Mouse (Mus musculus): ENCODE measurements around the gene Crkl.

The Crkl gene

DNA sequence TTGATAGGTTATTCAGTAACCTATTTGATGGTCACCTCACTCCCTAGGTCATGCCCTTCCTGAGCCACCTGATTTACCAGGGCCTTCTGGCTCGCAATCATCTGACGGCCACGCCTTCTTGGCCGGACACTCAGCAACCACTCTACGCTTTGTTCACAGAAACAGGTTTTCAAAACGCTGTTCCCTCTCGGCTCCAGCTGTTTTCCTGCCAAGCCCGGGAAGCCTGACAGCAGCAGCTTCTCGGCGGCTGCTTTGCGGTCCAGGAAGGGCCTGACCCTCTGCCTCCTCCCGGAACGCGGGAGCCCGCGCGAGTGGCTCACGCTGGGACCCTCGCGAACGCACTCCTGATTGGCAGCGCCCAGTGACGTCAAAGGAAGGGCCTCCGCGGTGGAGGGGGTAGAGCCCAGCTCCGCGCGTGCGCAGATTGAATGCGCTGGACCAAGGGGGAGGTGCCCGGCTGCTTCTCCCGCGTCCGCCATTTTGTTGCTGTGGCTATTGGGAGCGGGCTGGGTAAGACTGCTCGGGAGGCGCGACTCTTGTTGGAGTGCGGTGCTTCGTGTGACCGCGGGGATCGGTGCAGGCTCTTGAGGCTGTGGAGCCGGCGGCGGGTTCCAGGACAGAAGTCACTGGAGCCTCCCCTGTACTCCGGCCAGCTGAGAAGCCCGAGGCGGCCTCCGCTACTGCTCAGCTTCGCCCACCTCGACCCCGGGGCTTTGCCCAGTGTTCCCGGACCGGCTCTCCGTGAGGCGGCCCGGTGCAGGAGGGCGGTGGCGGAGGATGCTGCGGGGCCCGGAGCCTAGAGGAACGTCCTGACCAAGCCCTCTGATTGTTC, at the start of gene Crkl:
Crkl (plus strand) TSS at position 447 of the 832 bp plus-strand sequence.
- peak; percentile 94 to 97 for DNase-seq (ENCODE audit: low spot score in 2 of 2)

- DNase-seq (ENCODE audit: low spot score in 2 of 2): peak in 1 of 2 experiments; percentile 58
These were observed 48.9 kb upstream of the Crkl start for GRCm38 (mm10) chr16:17402855-17403254.

DNA sequence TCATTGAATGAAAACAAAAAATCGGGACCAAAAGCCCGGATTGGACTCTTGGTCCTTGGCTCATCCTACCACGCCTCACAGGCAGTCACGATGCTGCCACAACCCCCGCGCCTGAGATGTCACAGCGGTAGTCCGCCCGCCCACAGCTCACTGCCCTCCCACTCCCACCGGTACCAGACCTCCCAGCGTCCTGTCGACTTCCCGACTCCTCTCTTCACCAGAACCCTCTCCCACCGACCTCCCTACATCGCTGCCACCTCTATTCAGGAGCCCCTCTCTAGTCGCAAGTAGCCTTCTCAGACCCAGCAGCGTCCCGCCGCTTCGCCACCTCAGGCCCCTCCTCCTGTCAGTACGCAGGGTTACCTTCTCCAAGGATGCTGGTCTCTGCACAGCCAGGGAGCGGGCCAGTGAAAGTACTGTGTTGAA, 46.5 kb upstream of the Crkl start:
- no peak for DNase-seq (ENCODE audit: low spot score in 2 of 2)

DNA sequence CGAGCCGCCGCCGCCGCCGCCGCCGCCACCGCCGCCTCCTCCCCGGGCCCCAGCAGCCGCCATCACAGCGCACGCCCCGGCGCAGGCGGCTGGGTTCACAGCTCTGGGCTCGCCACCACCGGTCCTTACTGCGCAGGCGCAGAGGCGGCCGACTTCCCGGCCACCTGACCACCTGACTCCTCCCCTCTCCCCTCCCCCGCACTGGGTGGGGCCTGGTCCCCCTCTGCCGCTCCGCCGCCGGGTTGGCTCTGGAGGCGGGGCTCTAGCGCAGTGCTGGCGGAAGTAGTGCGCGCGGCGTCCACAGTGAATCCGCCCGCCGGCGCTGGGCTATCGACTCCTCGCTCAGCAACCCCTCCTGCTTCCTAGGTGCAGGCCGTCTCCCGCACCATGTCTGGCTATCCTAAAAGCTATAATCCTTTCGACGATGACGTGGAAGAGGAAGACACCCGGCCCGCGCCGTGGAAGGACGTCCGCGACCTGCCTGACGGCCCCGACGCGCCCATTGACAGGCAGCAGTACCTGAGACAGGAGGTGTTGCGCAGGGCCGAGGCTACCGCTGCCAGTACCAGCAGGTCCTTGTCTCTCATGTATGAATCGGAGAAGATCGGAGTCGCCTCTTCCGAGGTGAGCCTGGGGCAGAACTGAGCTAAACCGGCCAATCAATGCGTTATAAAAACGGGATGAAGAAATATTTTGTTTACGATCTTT, 45.9 kb upstream of the Crkl start, which contains the start of the genes Snap29 and Pi4ka:
Snap29 (plus strand) TSS at position 251 of the 708 bp plus-strand sequence.
Pi4ka (minus strand) TSS at position 579 of the 708 bp plus-strand sequence.
- peak; percentile 100 for DNase-seq (ENCODE audit: low spot score in 2 of 2)

DNA sequence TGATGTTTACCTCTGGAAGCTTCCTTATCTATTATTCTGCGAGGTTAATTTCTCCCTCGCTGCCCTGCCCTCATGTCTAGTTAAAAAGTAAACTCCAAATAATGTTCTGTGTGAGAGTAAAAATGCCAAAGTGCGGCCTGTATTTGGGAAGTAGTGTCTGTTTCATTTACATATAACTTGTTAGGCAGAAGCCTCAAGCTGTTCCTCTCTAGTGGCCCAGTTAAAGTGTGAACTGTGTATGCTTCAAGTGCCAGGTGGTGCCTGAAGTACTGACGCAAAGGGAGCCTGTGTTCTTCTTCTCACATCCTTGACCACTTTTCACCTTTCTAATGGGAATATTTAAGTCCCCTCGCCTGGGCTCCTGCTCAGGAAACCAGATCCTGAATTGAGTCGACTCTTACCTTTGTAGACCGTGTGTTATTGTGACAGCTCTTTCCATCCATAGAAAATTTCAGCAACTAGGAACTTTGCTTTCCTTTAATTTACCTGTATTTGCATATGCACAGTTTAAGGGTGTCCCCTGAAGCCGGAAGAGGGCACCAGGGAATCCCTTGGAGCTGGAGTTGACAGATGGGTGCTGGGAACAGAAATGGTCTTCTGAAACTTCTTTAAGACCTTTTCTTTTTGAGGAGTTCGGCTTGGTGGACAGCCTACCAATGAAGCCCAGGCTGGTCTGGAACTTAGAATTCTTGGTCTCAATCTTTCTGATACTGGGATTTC, 45.1 kb upstream of the Crkl start:
- no peak for DNase-seq (ENCODE audit: low spot score in 2 of 2)

- peak in 1 of 2 experiments; percentile 26 for DNase-seq (ENCODE audit: low spot score in 2 of 2)
These were observed 42.7 kb upstream of the Crkl start for GRCm38 (mm10) chr16:17409046-17409445.

DNA sequence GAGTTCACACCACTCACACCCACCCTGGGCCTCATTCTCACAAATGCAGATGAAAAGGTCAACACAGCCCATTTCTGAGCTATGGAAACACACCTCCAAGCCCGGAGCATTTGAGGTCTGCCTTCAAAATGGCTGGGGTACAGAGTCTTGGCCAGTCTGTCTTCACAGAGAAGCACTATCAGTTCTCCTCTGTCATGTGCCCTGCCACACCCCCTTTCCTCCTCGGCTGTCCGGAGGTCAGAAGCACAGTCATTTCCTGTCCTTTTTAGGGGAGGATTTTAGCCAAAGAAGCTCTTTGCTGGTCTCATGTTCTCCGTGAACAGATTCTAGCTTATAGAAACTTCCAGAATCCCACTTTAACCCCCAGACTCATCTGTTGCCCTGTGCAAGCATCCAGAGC, 41.6 kb upstream of the Crkl start:
- DNase-seq (ENCODE audit: low spot score in 2 of 2): no peak

GRCm38 (mm10) chr16:17423021-17423420, 28.8 kb upstream of the Crkl start:
- DNase-seq (ENCODE audit: low spot score in 2 of 2): no peak

- DNase-seq (ENCODE audit: low spot score in 2 of 2): no peak
These were observed 19.2 kb upstream of the Crkl start for GRCm38 (mm10) chr16:17432576-17432975.

DNA sequence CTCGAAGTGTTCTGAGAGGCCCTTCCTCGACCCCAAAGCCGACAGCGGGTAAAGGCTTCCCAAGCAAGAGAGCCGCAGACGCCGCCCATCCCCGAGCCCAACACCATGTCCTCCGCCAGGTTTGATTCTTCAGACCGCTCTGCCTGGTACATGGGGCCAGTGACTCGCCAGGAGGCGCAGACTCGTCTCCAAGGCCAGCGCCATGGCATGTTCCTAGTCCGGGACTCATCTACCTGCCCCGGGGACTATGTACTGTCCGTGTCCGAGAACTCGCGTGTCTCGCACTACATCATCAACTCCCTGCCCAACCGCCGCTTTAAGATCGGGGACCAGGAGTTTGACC, 557 bp downstream of the Crkl start:
- DNase-seq (ENCODE audit: low spot score in 2 of 2): peak; percentile 28 to 36

- DNase-seq (ENCODE audit: low spot score in 2 of 2): no peak
These were observed 5.1 kb downstream of the Crkl start for GRCm38 (mm10) chr16:17456901-17457300.

DNA sequence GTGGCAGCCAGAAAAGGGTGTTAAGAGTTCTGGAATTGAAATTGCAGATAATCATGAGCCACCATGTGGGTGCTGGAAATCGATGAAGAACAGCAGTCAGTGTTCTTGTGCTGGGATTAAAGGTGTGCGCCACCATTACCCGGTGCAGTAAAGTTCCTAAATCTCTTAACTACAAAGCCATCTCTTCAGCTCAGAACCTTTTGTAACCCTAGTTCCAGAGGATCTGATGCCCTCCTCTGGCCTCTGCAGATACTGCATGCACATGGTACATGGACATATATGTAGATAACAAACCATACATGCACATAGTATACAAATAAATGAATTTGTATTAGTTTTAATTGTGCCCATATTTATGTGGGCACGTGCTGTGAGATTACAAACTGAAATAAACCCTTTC, 8.5 kb downstream of the Crkl start:
- DNase-seq (ENCODE audit: low spot score in 2 of 2): peak; percentile 22 to 54

- DNase-seq (ENCODE audit: low spot score in 2 of 2): no peak
These were observed 9.8 kb downstream of the Crkl start for GRCm38 (mm10) chr16:17461596-17461995.

- no peak for DNase-seq (ENCODE audit: low spot score in 2 of 2)
These were observed 11.4 kb downstream of the Crkl start for GRCm38 (mm10) chr16:17463184-17463583.

DNA sequence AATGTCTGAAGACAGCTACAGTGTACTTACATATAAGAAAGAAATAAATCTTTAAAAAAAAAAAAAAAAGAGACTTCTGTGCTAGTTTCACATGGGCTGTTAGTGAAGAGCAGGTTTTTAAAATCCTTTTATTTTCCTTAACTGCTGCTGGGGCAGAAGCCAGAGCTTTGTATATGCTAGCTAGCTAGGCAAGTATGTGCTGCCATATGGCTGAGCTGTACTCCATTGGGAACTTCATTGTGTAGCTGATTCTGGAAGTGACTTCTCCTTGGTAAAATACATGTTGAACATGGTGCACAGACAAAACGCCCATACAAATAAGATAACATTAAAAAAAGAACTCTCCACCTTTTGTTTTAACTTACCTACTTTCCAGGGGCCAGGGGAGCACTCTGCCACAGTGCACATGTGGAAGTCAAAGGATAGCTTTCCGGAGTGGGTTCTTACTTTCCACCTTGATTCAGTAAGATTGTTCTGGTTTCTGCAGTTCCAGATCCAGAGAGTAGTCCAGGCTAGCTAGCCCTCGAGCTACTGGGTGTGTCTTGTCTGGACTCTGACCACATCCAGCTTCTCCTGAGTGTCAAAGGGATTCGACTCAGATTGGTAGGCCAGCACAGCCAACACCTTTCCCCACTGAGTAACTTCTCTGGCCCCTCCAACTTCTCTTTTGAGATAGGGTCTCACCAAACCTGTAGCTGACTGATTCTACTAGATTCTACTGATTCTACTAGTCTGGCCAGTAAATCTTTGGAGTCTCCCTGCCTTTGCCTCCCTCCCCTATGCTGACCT, 15.3 kb downstream of the Crkl start:
- no peak for DNase-seq (ENCODE audit: low spot score in 2 of 2)

DNA sequence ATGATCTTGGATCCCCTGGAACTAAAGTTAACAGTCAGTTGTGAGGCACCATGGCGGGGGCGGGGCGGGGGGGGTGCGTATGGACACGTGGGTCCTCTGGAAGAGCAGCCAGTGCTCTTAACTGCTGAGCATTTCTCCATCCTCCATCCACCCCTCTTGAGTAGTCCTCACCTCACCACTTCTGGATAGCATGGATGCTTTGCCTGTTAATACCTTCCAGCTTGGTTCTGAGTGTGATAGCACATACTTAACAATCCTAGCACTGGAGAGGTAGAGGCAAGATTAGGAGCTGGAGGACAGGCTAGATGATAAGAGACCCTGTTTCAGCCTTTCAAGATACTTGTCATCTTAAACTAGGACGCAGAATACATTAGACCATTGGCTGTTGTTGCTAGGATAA, 20.7 kb downstream of the Crkl start:
- DNase-seq (ENCODE audit: low spot score in 2 of 2): no peak

DNA sequence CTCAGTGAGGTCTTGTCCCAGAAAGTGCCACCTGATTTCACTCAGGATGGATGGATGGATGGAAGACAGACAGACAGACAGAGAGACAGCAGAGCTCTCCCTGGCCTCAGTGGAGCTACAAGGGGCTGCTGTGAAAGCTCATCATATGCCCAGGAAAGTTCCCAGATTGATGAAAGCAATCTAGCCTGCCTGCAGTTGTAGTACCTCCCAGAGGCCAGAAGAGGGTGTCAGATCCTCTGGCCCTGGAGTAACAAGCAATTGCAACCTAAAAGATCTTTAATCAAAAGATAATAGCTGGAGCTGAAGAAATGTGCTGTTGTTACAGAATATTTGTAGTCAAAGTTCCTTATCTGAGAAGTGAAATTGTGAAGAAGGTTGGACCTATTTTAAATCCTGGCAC, 22.3 kb downstream of the Crkl start:
- DNase-seq (ENCODE audit: low spot score in 2 of 2): no peak

GRCm38 (mm10) chr16:17474761-17475160, 23.0 kb downstream of the Crkl start:
- no peak for DNase-seq (ENCODE audit: low spot score in 2 of 2)

DNA sequence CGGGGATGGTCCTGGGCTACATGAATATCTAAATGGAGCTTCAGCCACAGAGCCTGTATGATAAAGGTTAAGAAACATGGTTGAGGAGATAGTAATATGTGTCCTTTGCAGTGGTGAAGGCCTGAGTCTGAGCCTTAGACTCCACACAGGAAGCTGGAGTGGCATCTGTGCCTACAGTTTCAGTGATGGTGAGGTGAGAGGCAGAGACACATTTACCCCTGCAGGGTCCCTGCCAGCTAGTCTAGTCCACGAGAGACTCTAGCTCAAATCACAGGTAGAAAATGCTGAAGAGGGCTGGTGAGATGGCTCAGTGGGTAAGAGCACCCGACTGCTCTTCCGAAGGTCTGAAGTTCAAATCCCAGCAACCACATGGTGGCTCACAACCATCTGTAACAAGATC, 23.5 kb downstream of the Crkl start:
- no peak for DNase-seq (ENCODE audit: low spot score in 2 of 2)

DNA sequence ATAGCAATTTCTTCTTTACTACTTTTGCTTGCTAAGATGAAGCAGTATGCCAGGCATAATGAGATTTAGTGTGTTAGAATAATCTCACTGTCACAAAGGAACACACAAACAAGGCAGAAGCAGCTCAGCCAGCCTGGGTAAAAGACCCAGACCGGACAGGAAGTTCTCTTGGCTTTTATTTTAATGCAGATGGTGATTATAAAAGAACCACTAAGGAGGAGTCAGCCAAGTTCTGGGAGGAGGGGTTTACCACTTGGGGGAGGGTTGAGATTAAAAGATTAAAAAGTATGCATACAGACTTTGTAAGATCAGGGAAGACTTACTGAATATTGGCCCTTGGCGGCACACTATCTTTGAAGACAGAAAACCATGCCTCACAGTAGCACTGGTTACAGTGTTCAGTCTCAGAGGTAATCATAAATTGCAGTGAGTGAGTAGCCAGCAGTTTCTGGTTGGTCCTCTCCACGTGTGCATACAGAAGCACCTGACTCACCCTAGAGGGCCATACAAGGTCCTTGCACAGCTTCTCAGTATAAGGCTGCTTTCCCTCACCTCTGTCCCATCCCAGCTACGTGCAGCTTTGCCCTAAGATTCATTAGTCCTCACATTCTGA, 26.6 kb downstream of the Crkl start:
- no peak for DNase-seq (ENCODE audit: low spot score in 2 of 2)

- DNase-seq (ENCODE audit: low spot score in 2 of 2): no peak
These were observed 29.7 kb downstream of the Crkl start for GRCm38 (mm10) chr16:17481465-17481864.
